Mouse (Mus musculus) large intestine, adult 2 months (tissue): ENCODE data around the gene Lefty1. TPM values are rescaled to one million over a fixed set of nuclear protein-coding genes. Genes with fewer than 3 reads are reported as not detected.

ENCODE experiments used
- polyA plus RNA-seq: library from polyadenylated mRNA; depleted of rRNA; stranded (reverse); fragments of >200 nt; gene quantifications from 2 replicates; pipeline ENCODE4 v1.2.3, GENCODE M21; 2012; rRNA removed

The Lefty1 gene
- polyA plus RNA-seq, 1 experiment, result 7.0 TPM

Other genes with a start within 250 kb of the Lefty1 start
- not detected in 2 replicates for gene Mixl1, start 238.0 kb upstream of the Lefty1 start, polyA plus RNA-seq
- gene Acbd3, start 209.0 kb upstream of the Lefty1 start, polyA plus RNA-seq, result 12.0 and 14.6 TPM in 2 replicates
- 392 and 459 TPM in 2 replicates for gene H3f3a, start 121.1 kb upstream of the Lefty1 start, polyA plus RNA-seq
- gene Sde2, start 83.9 kb upstream of the Lefty1 start, polyA plus RNA-seq, result 6.5 and 7.3 TPM in 2 replicates
- gene Lefty2, start 41.9 kb upstream of the Lefty1 start, polyA plus RNA-seq, result not detected in 2 replicates
- 31.1 and 35.0 TPM in 2 replicates for gene Pycr2, start 30.7 kb upstream of the Lefty1 start, polyA plus RNA-seq
- 35.5 and 36.9 TPM in 2 replicates for gene Tmem63a, start 7.3 kb downstream of the Lefty1 start, polyA plus RNA-seq
- 15.5 and 16.1 TPM in 2 replicates for gene Ephx1, start 85.9 kb downstream of the Lefty1 start, polyA plus RNA-seq
- gene 9130409I23Rik, start 116.2 kb downstream of the Lefty1 start, polyA plus RNA-seq, result not detected in 2 replicates
- gene Nvl, start 209.2 kb downstream of the Lefty1 start, polyA plus RNA-seq, result 5.1 and 9.8 TPM in 2 replicates
- gene Cnih4, start 209.7 kb downstream of the Lefty1 start, polyA plus RNA-seq, result 27.3 and 32.1 TPM in 2 replicates